8 mouse cellular contexts compared by ENCODE assay signal in genomic region chr7:46033109-46033869, GRCm38 (mm10). TPM values are rescaled to one million over a fixed set of nuclear protein-coding genes. Genes with fewer than 3 reads are reported as not detected.
DNase-seq lines count a peak whose midpoint lies in the region; ATAC-seq and TF ChIP-seq lines count a peak whose summit lies in the region.

TSS of gene Nomo1 (plus strand) at chr7:46033698.

- peak; percentile 76 for TF ChIP-seq POLR2A in heart, adult 2 months (IDR thresholded peaks at IDR 0.05; ENCODE audit: insufficient read depth, low read depth, low read length)

- H3K36me3 ChIP-seq in embryonic facial prominence, embryonic 14.5 days (ENCODE audit: control insufficient read depth, insufficient read depth, low read length), result no peaks in the 10 kb centered on the region
- no peaks in the 10 kb centered on the region for H3K36me3 ChIP-seq in heart, adult 2 months (ENCODE audit: control insufficient read depth, insufficient read depth, low read length)
- peaks cover 11% of the 10 kb centered on the region for H3K36me3 ChIP-seq in limb, embryonic 13.5 days
- no peaks in the 10 kb centered on the region for H3K36me3 ChIP-seq in midbrain, embryonic 16.5 days (ENCODE audit: control insufficient read depth, insufficient read depth, low read length)

- peak within 1 kb of the TSS; percentile 94 for H3K4me3 ChIP-seq in embryonic facial prominence, embryonic 14.5 days (ENCODE audit: low read depth, low read length)
- peak within 1 kb of the TSS; percentile 95 for H3K4me3 ChIP-seq in heart, adult 2 months
- peak within 1 kb of the TSS; percentile 93 for H3K4me3 ChIP-seq in limb, embryonic 13.5 days
- H3K4me3 ChIP-seq in midbrain, embryonic 16.5 days (ENCODE audit: low read depth, low read length), result peak within 1 kb of the TSS; percentile 85

- H3K4me2 ChIP-seq in embryonic facial prominence, embryonic 14.5 days (ENCODE audit: low read depth, low read length), result peak within 1 kb of the TSS; percentile 89
- peak within 1 kb of the TSS; percentile 89 for H3K4me2 ChIP-seq in limb, embryonic 13.5 days (replicated peaks)
- H3K4me2 ChIP-seq in midbrain, embryonic 16.5 days (ENCODE audit: low read length), result peak within 1 kb of the TSS; percentile 82

- H3K4me1 ChIP-seq in embryonic facial prominence, embryonic 14.5 days (ENCODE audit: control insufficient read depth, insufficient read depth, low read length), result peaks cover 9% of the 10 kb centered on the region
- H3K4me1 ChIP-seq in heart, adult 2 months (ENCODE audit: control insufficient read depth, insufficient read depth, low read length), result peaks cover 5% of the 10 kb centered on the region; the same call in 1 of the 2 replicates
- H3K4me1 ChIP-seq in limb, embryonic 13.5 days, result peaks cover 25% of the 10 kb centered on the region
- peaks cover 11% of the 10 kb centered on the region for H3K4me1 ChIP-seq in midbrain, embryonic 16.5 days (ENCODE audit: control insufficient read depth, insufficient read depth, low read length)

- no peaks in the 10 kb centered on the region for H3K27me3 ChIP-seq in embryonic facial prominence, embryonic 14.5 days (replicated peaks; ENCODE audit: control insufficient read depth, insufficient read depth, low read length)
- no peaks in the 10 kb centered on the region for H3K27me3 ChIP-seq in heart, adult 2 months (ENCODE audit: control insufficient read depth, insufficient read depth, low read length)
- H3K27me3 ChIP-seq in limb, embryonic 13.5 days, result no peaks in the 10 kb centered on the region
- no peaks in the 10 kb centered on the region for H3K27me3 ChIP-seq in midbrain, embryonic 16.5 days (ENCODE audit: control insufficient read depth, insufficient read depth, low read depth, low read length)

- H3K79me2 ChIP-seq in heart, adult 2 months (replicated peaks; ENCODE audit: control insufficient read depth, insufficient read depth, low read length), result peaks cover 2% of the 10 kb centered on the region

- peak; percentile 94 for TF ChIP-seq CTCF in heart, adult 2 months (IDR thresholded peaks at IDR 0.05)

- TF ChIP-seq EP300 in heart, adult 2 months (IDR thresholded peaks at IDR 0.05; ENCODE audit: insufficient read depth, low read depth, low read length), result peak; percentile 70; the same call in 1 of the 2 replicates

- ATAC-seq in embryonic facial prominence, embryonic 14.5 days (ENCODE audit: low read depth), result peak; percentile 96
- ATAC-seq in limb, embryonic 13.5 days (ENCODE audit: low FRiP score, low read depth), result peak; percentile 94
- peak; percentile 96 for ATAC-seq in midbrain, embryonic 16.5 days

- 14% methylated on average over 18 of the region's 44 CpGs for WGBS in embryonic facial prominence, embryonic 14.5 days
- 5% methylated on average over 44 of the region's 44 CpGs for WGBS in heart, adult 2 months
- 6% methylated on average over 44 of the region's 44 CpGs for WGBS in limb, embryonic 13.5 days
- WGBS in midbrain, embryonic 16.5 days, result 5% methylated on average over 40 of the region's 44 CpGs

- no peaks in the 10 kb centered on the region for H3K9me3 ChIP-seq in embryonic facial prominence, embryonic 14.5 days (ENCODE audit: control insufficient read depth, low read length)
- H3K9me3 ChIP-seq in limb, embryonic 13.5 days, result no peaks in the 10 kb centered on the region
- no peaks in the 10 kb centered on the region for H3K9me3 ChIP-seq in midbrain, embryonic 16.5 days (replicated peaks; ENCODE audit: control insufficient read depth, low read length, poor library complexity, severe bottlenecking)

- DNase-seq in 3T3-L1 (ENCODE audit: low read depth, low spot score), result peak; percentile 88
- DNase-seq in adrenal gland, postnatal 4 days (ENCODE audit: low spot score in 2 of 2), result peak; percentile 93 to 94
- peak; percentile 96 for DNase-seq in embryonic facial prominence, embryonic 14.5 days (ENCODE audit: low spot score)
- DNase-seq in heart, adult 2 months, result peak; percentile 97 to 98
- DNase-seq in kidney, adult 8-10 months, result peak; percentile 96 to 98
- peak; percentile 98 for DNase-seq in spleen, postnatal 10 days (ENCODE audit: low spot score in 2 of 2)

- H3K9ac ChIP-seq in embryonic facial prominence, embryonic 14.5 days (ENCODE audit: low read depth, low read length), result peak within 1 kb of the TSS; percentile 84
- peak within 1 kb of the TSS; percentile 97 for H3K9ac ChIP-seq in heart, adult 2 months (ENCODE audit: low read depth, low read length)
- H3K9ac ChIP-seq in limb, embryonic 13.5 days, result peak within 1 kb of the TSS; percentile 90
- peak within 1 kb of the TSS; percentile 74 for H3K9ac ChIP-seq in midbrain, embryonic 16.5 days (ENCODE audit: low read depth, low read length)

- intact Hi-C loops in heart, adult 2 months (cut with DNase I), result loop anchor here (10.0 kb wide), 1 partner anchor 198 kb away; the partner anchor contains the start of gene Grwd1

- no peak within 1 kb of the TSS for H3K27ac ChIP-seq in embryonic facial prominence, embryonic 14.5 days (replicated peaks; ENCODE audit: low read depth, low read length)
- peak within 1 kb of the TSS; percentile 62 for H3K27ac ChIP-seq in heart, adult 2 months
- no peak within 1 kb of the TSS for H3K27ac ChIP-seq in limb, embryonic 13.5 days
- H3K27ac ChIP-seq in midbrain, embryonic 16.5 days (ENCODE audit: low read length), result 0 out of 2 replicates have a peak within 1 kb of the TSS, but pooled peaks have one; percentile 25

RNA-seq across cellular contexts. Expression of gene Nomo1, which starts in this region (rescaled TPM):
- total RNA-seq in adrenal gland, postnatal 4 days (2021), result 10 to 100 TPM; 53.4 to 57.7 TPM
- polyA plus RNA-seq in embryonic facial prominence, embryonic 14.5 days (2014; fragmentation: Nextera tagmentation; extraction: Ambion mirVana), result 25.7 and 27.8 TPM in 2 replicates
- total RNA-seq in heart, adult 2 months (2021), result 10 to 100 TPM; 88.1 to 91.7 TPM
- polyA plus RNA-seq in heart, adult 2 months (2012; rRNA removed), result 49.1 and 65.2 TPM in 2 replicates
- polyA plus RNA-seq in limb, embryonic 13.5 days (2015; fragmentation: Nextera tagmentation; extraction: Ambion mirVana), result 24.3 and 26.5 TPM in 2 replicates
- 45.0 and 47.0 TPM in 2 replicates for polyA plus RNA-seq in midbrain, embryonic 16.5 days (2015; fragmentation: Nextera tagmentation; extraction: Ambion mirVana)

Comparison
In these comparisons a context has a peak if more than half of its experiments do, and no peak if none do; other contexts are left out.
1. H3K27ac ChIP-seq: peak in heart, adult 2 months (single experiment) and midbrain, embryonic 16.5 days (single experiment); none in embryonic facial prominence, embryonic 14.5 days (single experiment) and limb, embryonic 13.5 days (single experiment).
2. Peak in every context shown above with its lines, with median percentiles within 50 percentile points of each other: DNase-seq, ATAC-seq, H3K4me2 ChIP-seq, H3K4me3 ChIP-seq and H3K9ac ChIP-seq.